Mouse (Mus musculus) heart, postnatal 14 days (tissue): ENCODE results near the gene Rnf224. TPM values are rescaled to one million over a fixed set of nuclear protein-coding genes. Genes with fewer than 3 reads are reported as not detected.

Source experiments
- DNase-seq, 2 experiments: peaks; one replicate each; pipeline ENCODE4 v3.0.0; 2021 to 2022
- intact Hi-C: fragments of 180-260 bp; cut with DNase I; formaldehyde crosslinking; loops from one replicate; pipeline ENCODE4 v1.15.1; 2025
- total RNA-seq, 2 experiments: library from RNA; stranded (reverse); gene quantifications; 2 replicates each; pipeline ENCODE4 v1.2.3; 2021

Gene Rnf224
- total RNA-seq, 2 experiments from 2014 or later, result not detected

- no peak for DNase-seq
- intact Hi-C loops, result loop anchor here (2.0 kb wide), 2 partner anchors 23 to 63 kb away; no protein-coding TSS in a partner anchor
These were observed 7.0 kb downstream of the Rnf224 start for GRCm38 (mm10) chr2:25229582-25229981.

- DNase-seq, result no peak
- intact Hi-C loops, result loop anchor here (1.0 to 2.0 kb wide), 3 partner anchors 24 to 64 kb away; no protein-coding TSS in a partner anchor
These were observed 7.5 kb downstream of the Rnf224 start for GRCm38 (mm10) chr2:25228995-25229530.

GRCm38 (mm10) chr2:25228431-25228889, 8.1 kb downstream of the Rnf224 start:
- intact Hi-C loops, result loop anchor here (1.0 to 2.0 kb wide), 3 partner anchors 24 to 64 kb away; no protein-coding TSS in a partner anchor
- DNase-seq, result peak; percentile 86 to 89

GRCm38 (mm10) chr2:25227406-25227805, 9.2 kb downstream of the Rnf224 start:
- no peak for DNase-seq
- intact Hi-C loops, result no loop called here

GRCm38 (mm10) chr2:25226864-25227263, 9.7 kb downstream of the Rnf224 start:
- no peak for DNase-seq
- intact Hi-C loops, result no loop called here

- intact Hi-C loops, result no loop called here
- DNase-seq, result no peak
These were observed 10.7 kb downstream of the Rnf224 start for GRCm38 (mm10) chr2:25225811-25226379.

GRCm38 (mm10) chr2:25224766-25225752, 11.5 kb downstream of the Rnf224 start:
- intact Hi-C loops, result no loop called here
- DNase-seq, result peak; percentile 95

GRCm38 (mm10) chr2:25224492-25224765, 12.2 kb downstream of the Rnf224 start, which contains the start of gene Tubb4b:
Gene Tubb4b, minus strand, starts transcription at chr2:25224702.
- intact Hi-C loops, result no loop called here
- DNase-seq, result no peak

GRCm38 (mm10) chr2:25223681-25224491, 12.7 kb downstream of the Rnf224 start:
- intact Hi-C loops, result no loop called here
- peak; percentile 84 to 85 for DNase-seq

GRCm38 (mm10) chr2:25221331-25221772, 15.2 kb downstream of the Rnf224 start:
- intact Hi-C loops, result no loop called here

GRCm38 (mm10) chr2:25218445-25218844, 18.1 kb downstream of the Rnf224 start, which contains the start of gene Fam166a:
Gene Fam166a, plus strand, starts transcription at chr2:25218745.
- no peak for DNase-seq
- intact Hi-C loops, result no loop called here

More at GRCm38 (mm10) chr2:25221331-25221772, 15.2 kb downstream of the Rnf224 start:
- no peak for DNase-seq

- intact Hi-C loops, result no loop called here
- DNase-seq, result no peak
These were observed 18.9 kb downstream of the Rnf224 start for GRCm38 (mm10) chr2:25217666-25218065.

- DNase-seq, result no peak
- intact Hi-C loops, result no loop called here
These were observed 22.1 kb downstream of the Rnf224 start, which contains the start of gene Stpg3 for GRCm38 (mm10) chr2:25214444-25214843. Gene Stpg3, minus strand, starts transcription at chr2:25214637.

GRCm38 (mm10) chr2:25213266-25213865, 23.2 kb downstream of the Rnf224 start:
- intact Hi-C loops, result no loop called here
- DNase-seq, result no peak

- intact Hi-C loops, result no loop called here
These were observed 25.4 kb downstream of the Rnf224 start, which contains the start of gene Nelfb for GRCm38 (mm10) chr2:25211121-25211670. Gene Nelfb, minus strand, starts transcription at chr2:25211489.

GRCm38 (mm10) chr2:25210686-25211085, 25.9 kb downstream of the Rnf224 start:
- peak in 1 of 2 experiments; percentile 16 for DNase-seq
- intact Hi-C loops, result no loop called here

More at GRCm38 (mm10) chr2:25211121-25211670, 25.4 kb downstream of the Rnf224 start, which contains the start of gene Nelfb:
- DNase-seq, result peak; percentile 89 to 93

- DNase-seq, result no peak
- intact Hi-C loops, result no loop called here
These were observed 29.0 kb downstream of the Rnf224 start for GRCm38 (mm10) chr2:25207593-25207992.

- DNase-seq, result no peak
- intact Hi-C loops, result no loop called here
These were observed 32.9 kb downstream of the Rnf224 start for GRCm38 (mm10) chr2:25203631-25204214.

GRCm38 (mm10) chr2:25200631-25201030, 36.0 kb downstream of the Rnf224 start:
- intact Hi-C loops, result no loop called here
- DNase-seq, result no peak
